Mouse (Mus musculus): Measurements from ENCODE around the gene Dyrk3. TPM values are rescaled to one million over a fixed set of nuclear protein-coding genes. Genes with fewer than 3 reads are reported as not detected.

The Dyrk3 gene
- polyA plus RNA-seq, 1 experiment: 13.4 TPM

DNA sequence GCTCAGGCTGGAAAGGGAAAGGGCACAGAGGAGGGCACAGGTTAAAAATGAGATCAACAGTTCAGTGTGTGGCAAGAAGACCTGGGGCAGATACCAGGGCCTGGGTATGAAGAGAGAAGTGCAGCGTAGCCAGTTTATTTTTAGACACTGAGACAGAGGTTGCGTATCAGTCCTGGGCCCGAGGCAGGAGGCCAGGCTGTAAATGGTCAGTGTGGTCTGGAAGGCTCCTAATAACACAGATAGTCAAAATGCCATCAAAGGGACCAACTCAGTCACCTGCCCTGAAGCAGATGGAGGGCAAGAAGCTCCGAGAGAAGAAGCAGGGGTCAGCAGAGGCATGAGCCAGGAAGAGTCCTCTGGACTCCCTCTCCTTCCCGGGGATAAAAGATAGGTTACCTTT is 47.9 kb downstream of the Dyrk3 start:
- TF ChIP-seq CTCF (IDR thresholded peaks at IDR 0.05; ENCODE audit: control insufficient read depth, insufficient read depth, low read length): no peak
- peaks cover 34% of the 10 kb centered on the region for H3K4me1 ChIP-seq (ENCODE audit: control insufficient read depth, insufficient read depth, low read length)
- no peak overlapping the region for H3K4me3 ChIP-seq (replicated peaks; ENCODE audit: control insufficient read depth, low read depth, low read length)
- H3K27ac ChIP-seq (ENCODE audit: control insufficient read depth, insufficient read depth, low read depth, low read length, poor library complexity): peak overlapping the region; percentile 72
- 25% methylated on average over 5 of the region's 5 CpGs for WGBS

DNA sequence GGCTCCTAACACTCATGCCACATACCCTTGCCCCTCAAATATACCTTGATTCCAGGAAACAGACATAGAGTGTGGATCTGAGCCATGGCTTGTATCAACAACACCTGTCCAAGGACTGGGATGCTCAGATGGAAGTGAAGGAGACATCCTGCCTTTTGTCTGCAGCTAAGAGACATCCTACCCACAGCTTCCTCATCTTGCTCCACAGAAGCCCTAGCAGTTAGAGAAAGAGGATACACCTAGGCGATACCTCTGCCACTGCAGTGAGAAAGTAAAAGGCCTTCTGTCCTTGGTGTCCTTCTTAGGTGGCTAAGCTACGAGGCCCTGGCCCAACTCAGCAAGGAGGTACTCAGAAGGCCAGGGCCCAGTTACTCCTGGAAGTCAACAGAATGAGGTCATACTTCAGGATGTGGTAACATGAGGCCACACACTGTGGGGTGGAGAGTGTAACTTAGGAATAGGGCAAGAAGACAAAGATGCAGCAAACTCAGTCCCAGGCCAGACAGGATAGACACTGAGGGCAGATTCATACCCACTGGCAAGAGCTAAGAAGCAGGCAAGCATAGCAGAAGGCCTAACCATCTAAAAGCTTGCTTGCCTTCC is 48.5 kb downstream of the Dyrk3 start:
- TF ChIP-seq POLR2A (IDR thresholded peaks at IDR 0.05; ENCODE audit: borderline replicate concordance, control insufficient read depth, low read depth, low read length): no peak
- TF ChIP-seq CTCF (IDR thresholded peaks at IDR 0.05; ENCODE audit: control insufficient read depth, insufficient read depth, low read length): no peak
- WGBS: 20% methylated on average over 2 of the region's 2 CpGs
- Histone ChIP-seq H3K4me3 (replicated peaks; ENCODE audit: control insufficient read depth, low read depth, low read length) (no peak overlapping the region), H3K27ac (ENCODE audit: control insufficient read depth, insufficient read depth, low read depth, low read length, poor library complexity) (peak overlapping the region; percentile 72), H3K4me1 (ENCODE audit: control insufficient read depth, insufficient read depth, low read length) (peaks cover 34% of the 10 kb centered on the region)

DNA sequence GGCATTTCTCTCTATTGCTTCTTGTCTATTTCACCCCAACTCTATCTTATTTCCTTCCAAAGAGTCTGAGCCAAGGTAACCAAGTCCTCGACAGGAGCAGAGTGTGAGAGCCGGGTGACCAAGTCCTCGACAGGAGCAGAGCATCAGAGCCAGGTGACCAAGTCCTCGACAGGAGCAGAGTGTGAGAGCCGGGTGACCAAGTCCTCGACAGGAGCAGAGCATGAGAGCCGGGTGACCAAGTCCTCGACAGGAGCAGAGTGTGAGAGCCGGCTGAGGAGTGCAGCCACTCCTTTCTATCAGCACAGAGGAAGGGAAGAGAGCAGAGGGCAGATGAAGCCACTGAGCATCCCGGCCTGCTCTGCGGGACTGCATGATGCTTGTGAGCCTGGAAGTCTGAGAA is 49.6 kb downstream of the Dyrk3 start:
- Histone ChIP-seq H3K4me1 (ENCODE audit: control insufficient read depth, insufficient read depth, low read length) (peaks cover 33% of the 10 kb centered on the region), H3K27ac (ENCODE audit: control insufficient read depth, insufficient read depth, low read depth, low read length, poor library complexity) (0 out of 2 replicates have a peak overlapping the region, but pooled peaks have one; percentile 3), H3K4me3 (replicated peaks; ENCODE audit: control insufficient read depth, low read depth, low read length) (no peak overlapping the region)
- WGBS: 79% methylated on average over 11 of the region's 11 CpGs
- TF ChIP-seq POLR2A (IDR thresholded peaks at IDR 0.05; ENCODE audit: borderline replicate concordance, control insufficient read depth, low read depth, low read length) (no peak), CTCF (IDR thresholded peaks at IDR 0.05; ENCODE audit: control insufficient read depth, insufficient read depth, low read length) (no peak)

DNA sequence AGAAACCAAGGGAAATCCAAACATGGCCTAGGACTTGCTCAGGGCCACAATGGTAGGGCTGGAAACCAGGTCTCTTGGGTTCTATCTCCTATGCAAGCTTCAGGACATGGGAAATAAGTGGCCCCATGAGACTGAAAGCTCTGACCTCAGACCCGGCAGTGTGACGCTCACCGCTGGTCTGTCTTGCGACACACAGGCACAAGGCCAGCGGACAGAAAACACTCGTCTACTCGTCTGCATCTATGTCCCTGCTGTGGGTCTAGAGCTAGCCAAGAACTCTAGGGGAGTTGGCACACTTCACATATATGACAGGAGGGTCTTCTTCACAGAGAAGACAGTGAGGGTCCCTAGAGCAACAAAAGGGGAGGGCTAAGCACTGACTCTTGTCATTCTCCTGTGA is 51.2 kb downstream of the Dyrk3 start:
- peak overlapping the region; percentile 11; the same call in 1 of the 2 replicates for H3K27ac ChIP-seq (ENCODE audit: control insufficient read depth, insufficient read depth, low read depth, low read length, poor library complexity)

DNA sequence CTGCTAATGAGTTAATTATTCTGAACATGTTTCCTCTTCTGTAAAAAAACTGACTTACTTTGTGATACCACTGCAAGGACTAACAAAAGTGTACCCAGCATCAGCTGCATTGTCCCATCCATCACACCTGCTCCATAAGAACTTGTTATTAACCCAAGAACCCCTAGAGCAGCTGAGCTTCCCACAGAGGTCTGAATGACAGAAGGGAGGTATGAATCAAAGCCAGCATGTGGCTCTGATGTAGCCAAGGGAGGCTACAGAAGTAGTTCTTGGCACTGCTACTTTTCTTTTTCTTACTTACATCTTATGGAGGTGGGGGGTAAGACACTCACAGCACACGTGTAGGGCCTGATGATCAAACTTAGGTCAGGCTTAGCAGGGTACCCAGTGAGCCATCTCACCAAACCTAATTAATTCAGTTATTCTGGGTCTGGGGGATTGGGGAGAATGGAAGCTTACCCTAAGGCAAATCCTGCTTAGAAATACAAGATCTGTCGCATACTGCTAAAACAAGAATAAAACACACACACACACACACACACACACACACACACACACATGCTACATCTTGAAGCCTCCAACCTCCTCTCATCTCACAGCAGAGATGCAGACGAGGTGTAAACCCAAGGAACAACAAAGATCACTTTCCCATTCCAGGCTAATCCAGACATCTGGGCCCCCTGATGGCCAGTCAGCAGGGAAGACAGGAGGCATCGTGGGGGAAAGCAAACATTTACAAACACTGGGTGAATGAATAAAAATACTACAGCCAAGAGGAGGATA is 52.0 kb downstream of the Dyrk3 start:
- Histone ChIP-seq H3K4me3 (replicated peaks; ENCODE audit: control insufficient read depth, low read depth, low read length) (no peak overlapping the region), H3K4me1 (ENCODE audit: control insufficient read depth, insufficient read depth, low read length) (peaks cover 22% of the 10 kb centered on the region), H3K27ac (ENCODE audit: control insufficient read depth, insufficient read depth, low read depth, low read length, poor library complexity) (peak overlapping the region; percentile 11; the same call in 1 of the 2 replicates)
- 61% methylated on average over 4 of the region's 4 CpGs for WGBS
- TF ChIP-seq CTCF (IDR thresholded peaks at IDR 0.05; ENCODE audit: control insufficient read depth, insufficient read depth, low read length): no peak
- TF ChIP-seq POLR2A (IDR thresholded peaks at IDR 0.05; ENCODE audit: borderline replicate concordance, control insufficient read depth, low read depth, low read length): no peak

More for the DNA sequence above, 51.2 kb downstream of the Dyrk3 start:
- peaks cover 25% of the 10 kb centered on the region for H3K4me1 ChIP-seq (ENCODE audit: control insufficient read depth, insufficient read depth, low read length)
- H3K4me3 ChIP-seq (replicated peaks; ENCODE audit: control insufficient read depth, low read depth, low read length): no peak overlapping the region
- TF ChIP-seq POLR2A (IDR thresholded peaks at IDR 0.05; ENCODE audit: borderline replicate concordance, control insufficient read depth, low read depth, low read length) (no peak), CTCF (IDR thresholded peaks at IDR 0.05; ENCODE audit: control insufficient read depth, insufficient read depth, low read length) (no peak)
- WGBS: 27% methylated on average over 7 of the region's 7 CpGs

DNA sequence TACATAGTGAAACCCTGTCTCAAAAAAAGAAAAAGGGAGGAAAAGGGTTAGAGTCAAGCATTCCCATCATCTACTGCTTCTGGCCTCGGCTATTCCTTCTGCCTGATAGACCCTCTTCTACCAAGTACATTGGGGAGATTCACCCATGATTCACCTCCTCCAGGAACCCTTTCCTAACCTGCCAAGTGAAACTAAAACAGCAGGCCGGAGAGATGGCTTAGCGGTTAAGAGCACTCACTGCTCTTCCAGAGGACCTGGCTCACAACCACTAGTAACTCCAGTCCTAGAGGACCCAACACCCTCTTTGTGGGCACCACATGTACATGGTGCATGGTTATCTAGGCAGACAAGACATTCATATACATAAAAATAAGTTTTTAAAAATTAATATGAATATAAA is 52.9 kb downstream of the Dyrk3 start:
- no peak overlapping the region for H3K4me3 ChIP-seq (replicated peaks; ENCODE audit: control insufficient read depth, low read depth, low read length)
- TF ChIP-seq POLR2A (IDR thresholded peaks at IDR 0.05; ENCODE audit: borderline replicate concordance, control insufficient read depth, low read depth, low read length) (no peak), CTCF (IDR thresholded peaks at IDR 0.05; ENCODE audit: control insufficient read depth, insufficient read depth, low read length) (no peak)
- 53% methylated on average over 3 of the region's 3 CpGs for WGBS
- no peak overlapping the region for H3K27ac ChIP-seq (ENCODE audit: control insufficient read depth, insufficient read depth, low read depth, low read length, poor library complexity)
- peaks cover 16% of the 10 kb centered on the region for H3K4me1 ChIP-seq (ENCODE audit: control insufficient read depth, insufficient read depth, low read length)

DNA sequence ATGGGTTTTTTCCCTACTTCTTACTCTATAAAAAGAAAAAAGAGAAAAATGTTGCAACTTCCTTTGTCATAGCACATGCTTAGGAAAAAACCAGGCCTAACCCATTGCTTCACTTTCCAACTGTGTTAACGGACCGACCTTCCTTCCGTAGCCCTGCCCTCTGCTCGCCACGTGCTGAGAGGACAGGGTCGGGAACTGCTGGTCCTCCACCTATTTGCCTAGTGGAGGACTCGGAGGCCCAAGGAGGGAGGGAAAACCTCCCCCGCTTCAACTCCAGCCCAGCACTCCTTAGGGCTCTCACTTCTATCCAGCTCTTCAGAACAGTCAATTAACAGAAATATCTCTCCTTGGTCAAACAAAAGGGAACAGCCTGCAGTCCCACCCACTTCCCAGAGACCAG is 53.9 kb downstream of the Dyrk3 start:
- H3K27ac ChIP-seq (ENCODE audit: control insufficient read depth, insufficient read depth, low read depth, low read length, poor library complexity): peak overlapping the region; percentile 65
- H3K4me3 ChIP-seq (replicated peaks; ENCODE audit: control insufficient read depth, low read depth, low read length): no peak overlapping the region
- TF ChIP-seq CTCF (IDR thresholded peaks at IDR 0.05; ENCODE audit: control insufficient read depth, insufficient read depth, low read length): no peak
- no peak for TF ChIP-seq POLR2A (IDR thresholded peaks at IDR 0.05; ENCODE audit: borderline replicate concordance, control insufficient read depth, low read depth, low read length)
- WGBS: 19% methylated on average over 8 of the region's 8 CpGs
- peaks cover 14% of the 10 kb centered on the region; the same call in 1 of the 2 replicates for H3K4me1 ChIP-seq (ENCODE audit: control insufficient read depth, insufficient read depth, low read length)

DNA sequence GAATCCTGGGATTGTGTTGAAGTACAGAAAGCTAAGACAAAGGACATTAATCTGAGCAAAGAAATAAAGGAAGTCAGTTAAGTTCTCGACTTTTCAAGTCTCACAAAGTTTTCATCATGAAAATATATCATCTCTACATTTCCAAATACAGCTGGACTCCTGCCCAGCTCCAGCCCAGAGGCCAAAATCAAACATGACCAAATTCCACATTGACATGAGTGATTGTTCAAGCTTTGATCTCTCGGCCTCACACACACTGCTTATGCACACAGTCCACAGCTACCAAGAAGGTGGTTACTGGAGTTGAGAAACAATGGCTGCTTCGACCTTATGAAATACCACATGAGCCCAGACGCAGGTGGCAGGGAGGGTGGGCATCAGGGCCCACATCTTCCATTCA is 54.5 kb downstream of the Dyrk3 start:
- TF ChIP-seq POLR2A (IDR thresholded peaks at IDR 0.05; ENCODE audit: borderline replicate concordance, control insufficient read depth, low read depth, low read length): no peak
- TF ChIP-seq CTCF (IDR thresholded peaks at IDR 0.05; ENCODE audit: control insufficient read depth, insufficient read depth, low read length): no peak
- Histone ChIP-seq H3K27ac (ENCODE audit: control insufficient read depth, insufficient read depth, low read depth, low read length, poor library complexity) (peak overlapping the region; percentile 92), H3K4me1 (ENCODE audit: control insufficient read depth, insufficient read depth, low read length) (peaks cover 11% of the 10 kb centered on the region; the same call in 1 of the 2 replicates), H3K4me3 (replicated peaks; ENCODE audit: control insufficient read depth, low read depth, low read length) (peak overlapping the region; percentile 14)
- 26% methylated on average over 4 of the region's 4 CpGs for WGBS
